Mouse (Mus musculus): ENCODE data around the gene Crebbp.
"Not testable (repeated sequence)": the region's sequence is repeated elsewhere in the genome, so short reads cannot be mapped to it uniquely, and the experiment has no call there.

Gene Crebbp

DNA sequence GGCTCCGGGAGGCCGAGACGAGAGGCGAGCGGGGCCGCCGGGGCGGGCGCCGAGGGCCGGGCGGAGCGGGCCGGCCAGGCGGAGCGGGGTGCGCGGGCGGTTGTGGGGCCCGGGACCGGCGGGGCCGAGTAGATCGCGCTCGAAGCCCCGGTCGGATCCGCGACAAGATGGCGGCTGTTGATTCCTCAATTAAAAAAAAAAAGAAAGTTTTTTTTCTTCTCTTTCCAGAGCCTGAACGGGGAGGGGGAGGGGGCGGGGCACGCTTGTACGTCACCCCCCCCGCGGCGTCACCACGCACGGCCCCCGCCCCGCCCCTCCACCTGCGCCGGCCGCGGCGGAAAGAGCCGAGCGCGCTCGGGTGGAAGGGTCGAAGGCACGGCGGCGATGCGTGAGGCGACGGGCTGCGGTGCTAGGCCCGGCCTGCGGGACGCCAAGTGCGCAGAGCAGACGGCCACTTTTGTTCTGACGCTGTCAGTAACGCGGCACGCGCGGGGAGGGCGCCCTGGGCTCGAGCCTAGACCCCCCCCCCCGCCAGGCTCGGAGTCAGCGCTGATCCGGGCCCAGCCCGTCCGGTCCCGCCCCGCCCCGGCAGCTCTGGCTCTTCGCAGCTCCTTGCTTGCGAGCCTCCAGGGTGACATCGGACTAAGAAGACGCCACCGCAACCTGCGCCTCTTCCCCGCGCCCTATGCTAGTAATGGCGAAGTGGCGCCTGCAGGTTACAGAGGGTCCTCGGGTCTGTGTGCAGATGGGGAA lies at the start of gene Crebbp:
TSS of gene Crebbp (minus strand) at position 199 of the 753 bp plus-strand sequence.
- DNase-seq (ENCODE audit: low spot score in 2 of 2) = peak; percentile 86 to 88

DNA sequence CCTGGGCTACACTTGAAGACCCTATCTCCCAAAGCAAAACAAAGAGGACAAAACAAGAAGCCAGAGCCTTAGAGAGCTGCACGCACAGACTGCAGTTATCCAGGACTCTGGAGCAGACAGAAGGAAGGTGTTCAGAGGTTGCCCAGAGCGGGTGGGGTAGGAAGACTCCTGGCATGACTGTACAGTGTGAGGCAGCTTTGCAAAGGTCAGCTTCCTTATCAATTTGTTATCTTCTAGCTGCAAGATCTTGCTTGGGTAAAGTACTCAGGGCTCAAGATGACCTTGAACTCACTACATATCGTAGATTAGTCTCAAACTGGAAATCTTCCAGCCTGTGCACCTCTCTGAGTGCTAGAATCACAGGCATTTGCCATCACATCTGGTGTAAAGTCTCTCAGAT lies 49.7 kb upstream of the Crebbp start:
- no peak for DNase-seq (ENCODE audit: low spot score in 2 of 2)

DNA sequence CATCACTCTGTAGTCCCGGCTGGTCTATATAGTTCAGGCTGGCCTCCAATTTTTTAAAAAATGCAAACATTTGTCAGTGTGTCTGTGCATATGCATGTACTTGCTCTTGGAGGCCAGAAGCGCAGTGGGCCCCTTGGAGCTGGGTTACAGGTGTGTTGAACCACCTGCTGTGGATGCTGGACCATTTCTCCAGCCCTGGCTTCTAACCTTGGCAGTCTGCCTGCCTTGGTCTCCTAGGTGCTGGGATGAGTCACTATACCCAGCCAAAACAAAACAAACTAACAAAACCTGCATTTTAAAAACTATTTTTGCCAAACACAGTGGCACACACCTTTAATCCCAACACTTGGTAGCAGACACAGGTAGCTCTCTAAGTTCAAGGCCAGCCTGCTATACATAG lies 43.7 kb upstream of the Crebbp start:
- DNase-seq (ENCODE audit: low spot score in 2 of 2) = no peak

DNA sequence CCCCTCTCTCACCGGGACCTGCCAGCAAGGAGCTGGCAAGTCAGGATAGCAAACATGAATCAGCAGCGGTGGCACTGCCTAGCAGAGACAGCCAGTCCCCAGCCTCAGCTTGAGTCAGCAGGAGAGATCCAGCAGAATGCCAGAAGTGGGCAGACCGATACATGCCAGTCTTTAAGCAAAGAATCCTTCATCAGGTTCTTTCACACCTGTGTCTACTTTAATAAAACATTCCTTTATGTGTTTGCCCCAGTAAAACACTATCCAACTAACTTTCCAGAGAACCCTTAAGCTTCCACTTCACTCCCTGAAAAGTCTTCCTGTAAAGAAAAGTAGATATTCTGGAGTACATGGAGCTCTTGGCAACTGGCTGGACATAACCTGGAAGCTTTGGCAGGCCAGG lies 35.0 kb upstream of the Crebbp start:
- no peak for DNase-seq (ENCODE audit: low spot score in 2 of 2)

DNA sequence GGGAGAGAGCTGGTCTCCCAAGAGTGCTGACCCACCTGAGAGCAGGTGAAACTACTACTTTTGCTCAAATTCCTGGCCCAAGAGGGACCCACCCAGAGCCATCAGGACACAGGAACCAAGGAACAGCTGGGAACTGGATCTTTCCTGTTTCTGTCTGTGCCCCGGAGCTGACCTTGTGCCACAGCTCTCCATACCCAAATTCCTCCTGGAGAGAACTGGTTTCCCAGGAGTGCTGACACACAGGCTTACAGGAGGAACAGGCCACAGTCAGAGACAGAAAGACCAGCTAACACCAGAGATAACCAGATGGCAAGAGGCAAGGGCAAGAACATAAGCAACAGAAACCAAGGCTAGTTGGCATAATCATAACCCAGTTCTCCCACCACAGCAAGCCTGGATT lies 31.4 kb upstream of the Crebbp start:
- not testable (repeated sequence) for DNase-seq (ENCODE audit: low spot score in 2 of 2)

DNA sequence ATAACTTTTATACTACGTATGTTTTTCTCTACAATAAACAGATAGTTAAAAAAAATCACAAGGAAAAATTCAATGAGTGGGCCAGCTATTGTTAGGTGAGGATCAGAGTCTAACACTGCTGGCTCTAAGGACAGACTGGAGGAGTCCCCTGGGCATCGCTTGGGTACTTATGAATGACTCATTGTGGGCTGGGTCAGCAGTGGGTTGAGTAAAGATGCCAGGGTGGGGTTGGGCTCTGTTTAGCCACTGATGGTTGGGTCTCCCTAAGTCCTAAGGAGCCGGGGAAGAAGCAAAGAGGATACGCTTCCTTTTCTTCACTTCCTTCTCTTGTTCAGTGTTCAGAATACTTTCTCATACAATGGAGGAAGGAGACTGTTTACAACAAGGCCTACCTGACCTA lies 22.3 kb upstream of the Crebbp start:
- DNase-seq (ENCODE audit: low spot score in 2 of 2) = no peak

DNA sequence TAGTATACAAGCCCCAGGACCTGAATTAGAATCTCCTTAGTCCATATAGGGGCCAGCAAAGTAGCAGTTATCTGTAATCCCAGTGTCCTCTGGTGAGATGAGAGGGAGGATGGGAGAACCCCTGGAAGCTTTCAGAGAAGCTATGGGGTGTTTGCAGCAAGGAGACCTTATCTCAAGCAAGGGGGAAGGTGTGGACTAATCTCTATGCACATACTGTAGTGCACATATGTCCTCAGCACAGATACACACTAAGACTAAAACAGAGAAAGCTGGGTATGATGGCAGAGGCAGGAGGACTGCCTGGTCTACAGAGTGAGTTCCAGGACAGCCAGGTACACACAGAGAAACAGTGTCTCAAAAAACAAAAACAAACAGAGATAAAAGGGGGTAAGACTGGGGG lies 21.8 kb upstream of the Crebbp start:
- no peak for DNase-seq (ENCODE audit: low spot score in 2 of 2)

DNA sequence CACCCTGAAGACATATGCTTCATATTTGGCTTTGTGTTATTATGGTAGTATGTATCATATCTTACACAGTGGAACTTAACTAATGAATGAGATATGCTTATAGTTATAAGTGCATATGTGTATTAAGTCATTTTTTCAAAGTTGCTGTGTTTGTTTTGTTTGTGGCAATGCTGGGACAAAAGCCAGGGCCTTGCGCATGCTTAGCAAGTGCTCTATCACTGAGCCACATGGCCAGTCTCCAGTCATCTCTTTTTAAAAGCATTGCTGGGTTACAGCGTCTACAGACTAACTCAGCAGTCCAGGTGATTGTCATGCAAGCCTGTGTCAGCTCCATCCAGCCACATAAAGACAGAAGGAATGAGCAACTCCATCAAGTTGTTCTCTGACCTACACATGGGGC lies 12.0 kb upstream of the Crebbp start:
- no peak for DNase-seq (ENCODE audit: low spot score in 2 of 2)

DNA sequence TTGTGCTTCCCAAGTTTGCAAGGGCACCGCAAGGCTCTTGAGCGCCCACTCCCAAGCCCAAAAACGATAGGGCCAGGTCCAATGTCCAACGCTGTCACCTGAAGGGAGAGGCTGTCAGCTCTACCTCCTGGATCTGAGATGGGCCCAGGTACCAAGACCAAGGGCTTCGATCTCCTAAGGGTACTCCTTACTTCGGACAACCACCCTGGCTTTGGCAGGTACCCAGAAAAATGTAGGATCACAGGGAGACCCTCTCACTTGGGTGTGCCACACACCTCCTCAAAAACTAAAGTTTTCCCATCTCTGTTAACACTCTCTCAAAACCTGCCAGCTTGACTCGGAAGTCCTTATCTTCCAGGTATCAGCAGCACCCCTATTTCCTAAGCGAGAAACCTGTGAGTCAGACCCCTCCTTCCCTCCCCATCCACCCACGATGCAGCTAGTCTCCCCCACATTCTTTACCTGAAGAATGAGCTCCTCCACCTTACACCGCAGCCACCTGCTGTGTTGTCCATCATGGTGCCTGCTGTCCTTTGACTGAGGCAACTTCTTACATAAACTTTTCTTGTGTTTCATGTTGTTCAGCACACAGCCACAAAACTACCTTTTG lies 939 bp upstream of the Crebbp start:
- DNase-seq (ENCODE audit: low spot score in 2 of 2) = no peak

DNA sequence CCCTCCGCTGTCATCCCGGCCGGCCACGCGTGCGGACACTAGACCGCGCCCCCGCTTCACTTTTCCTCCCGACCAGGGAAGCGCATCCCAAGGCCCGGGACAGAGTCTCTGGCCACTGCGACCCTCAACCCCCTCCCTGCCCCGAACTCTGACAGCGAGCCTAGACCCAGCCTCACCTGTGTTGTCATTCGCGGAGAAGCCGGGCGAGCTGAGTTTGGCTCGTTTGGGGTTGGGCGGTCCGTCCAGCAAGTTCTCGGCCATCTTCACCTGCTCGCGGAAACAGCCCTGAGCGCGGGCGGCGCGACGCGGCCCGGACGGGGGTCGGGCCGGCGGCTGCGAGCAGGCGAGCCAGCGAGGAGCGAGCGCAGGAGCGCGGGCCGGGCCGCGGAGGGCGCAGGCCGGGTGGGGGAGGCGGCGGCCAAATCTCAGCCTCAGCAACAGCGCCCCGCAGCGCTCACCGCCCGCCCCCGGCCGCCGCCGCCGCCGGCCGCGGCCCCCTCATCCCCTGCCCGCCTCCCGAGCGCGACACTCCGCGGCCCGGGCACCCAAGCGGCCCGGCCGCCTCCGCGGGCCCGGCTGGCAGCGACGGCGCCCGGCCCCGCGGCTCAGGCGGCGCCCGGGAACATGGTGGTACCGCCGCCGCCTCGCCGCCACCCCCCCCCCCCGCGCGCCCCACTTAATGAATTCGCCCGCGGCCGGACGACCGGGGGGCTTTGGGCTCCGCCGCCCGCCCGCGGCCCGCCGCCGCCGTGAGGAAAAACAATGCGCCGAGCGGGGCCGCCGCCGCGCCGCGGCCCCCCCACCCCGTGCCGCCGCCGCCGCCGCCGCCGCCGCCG lies 616 bp downstream of the Crebbp start:
- DNase-seq (ENCODE audit: low spot score in 2 of 2) = peak; percentile 36 to 44

DNA sequence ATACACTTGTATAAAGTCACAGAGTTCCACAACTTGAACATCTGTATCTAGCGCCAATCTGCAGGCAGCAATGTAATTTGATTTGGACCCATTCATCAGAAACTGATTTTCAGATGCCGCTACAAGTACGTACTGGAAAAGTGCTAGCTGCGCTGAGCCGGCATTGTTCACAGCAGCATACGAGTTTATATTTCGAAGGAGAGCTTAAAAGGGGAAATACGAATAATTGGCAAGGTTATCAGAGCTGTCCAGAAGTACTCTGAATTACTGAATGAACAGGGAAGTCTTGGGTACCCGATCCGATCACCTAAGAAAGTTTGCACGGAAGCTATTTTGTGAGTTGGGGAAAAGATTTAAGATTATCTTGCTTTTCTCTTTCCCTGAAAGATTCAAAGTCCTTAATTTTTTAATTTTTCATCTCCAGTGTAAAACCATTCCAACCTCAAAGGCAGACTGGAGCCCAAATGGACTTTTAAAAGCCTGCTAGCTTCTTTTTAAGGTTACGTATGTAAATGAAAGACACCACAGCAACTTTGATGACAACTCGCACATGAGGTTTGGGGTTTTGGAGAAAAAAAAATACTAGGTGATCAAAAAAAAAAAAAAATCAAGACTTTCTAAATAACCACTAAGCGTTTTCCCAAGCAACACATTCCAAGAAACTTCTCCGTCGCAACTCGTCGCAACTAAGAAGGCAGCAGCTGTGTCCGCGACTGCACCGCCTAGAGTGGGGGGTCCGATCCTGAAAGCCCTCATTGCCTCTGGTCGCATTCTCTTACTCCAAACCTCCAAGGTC lies 1.4 kb downstream of the Crebbp start:
- DNase-seq (ENCODE audit: low spot score in 2 of 2) = no peak

DNA sequence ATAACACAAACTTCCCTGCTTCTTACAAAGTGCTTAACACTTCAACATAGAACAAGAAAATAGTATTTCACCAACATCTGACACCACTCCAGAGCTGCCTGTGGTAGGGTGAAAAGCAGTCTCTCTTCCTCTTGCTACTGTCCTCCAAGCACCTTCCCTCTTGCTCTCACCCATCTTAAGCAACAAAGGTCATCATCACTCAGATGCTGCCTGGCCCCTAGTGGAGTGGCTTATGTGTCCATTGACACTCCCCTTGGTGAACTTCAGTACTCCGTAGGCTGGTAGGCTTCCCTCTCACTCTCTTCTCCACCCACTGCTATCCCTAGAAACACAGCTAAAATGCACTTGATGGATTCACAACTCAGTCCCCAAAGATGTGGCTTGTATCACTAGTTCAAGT lies 3.5 kb downstream of the Crebbp start:
- DNase-seq (ENCODE audit: low spot score in 2 of 2) = no peak

DNA sequence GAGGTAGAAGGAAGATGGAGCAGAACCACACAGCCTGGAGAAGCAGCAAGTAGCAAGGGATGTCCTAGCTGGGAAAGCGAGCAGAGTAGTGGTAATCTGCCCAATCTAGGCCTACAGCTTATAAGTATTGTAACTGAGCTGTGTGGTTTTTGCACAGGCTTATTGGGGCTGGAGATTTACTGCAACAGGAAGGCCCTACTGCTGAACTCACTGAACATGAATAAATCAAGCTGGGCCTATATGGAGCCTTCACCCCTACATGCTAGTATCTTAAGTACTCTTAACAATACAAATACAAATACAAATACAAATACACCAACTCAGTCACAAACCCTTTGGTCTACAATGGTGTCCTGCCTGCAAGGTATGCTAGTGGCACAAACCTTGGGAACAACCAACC lies 10.2 kb downstream of the Crebbp start:
- DNase-seq (ENCODE audit: low spot score in 2 of 2) = no peak

DNA sequence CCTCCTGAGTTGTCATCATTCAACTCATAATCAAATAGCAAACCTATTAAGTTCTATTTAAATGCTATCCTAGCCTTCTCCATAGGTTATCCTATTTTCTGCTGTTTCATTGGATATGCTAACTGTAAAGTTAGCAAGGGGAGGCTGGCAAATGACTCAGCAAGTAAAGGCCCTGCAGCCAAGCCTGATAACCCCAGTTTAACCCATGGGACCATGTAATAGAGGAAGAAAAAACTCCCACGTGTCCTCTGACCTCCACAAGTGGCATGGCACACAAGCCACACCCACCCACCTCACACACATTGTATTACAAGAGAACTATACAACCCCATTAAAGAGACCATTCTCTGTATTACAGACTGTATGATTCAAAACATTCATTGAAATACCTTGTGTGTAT lies 13.8 kb downstream of the Crebbp start:
- no peak for DNase-seq (ENCODE audit: low spot score in 2 of 2)

DNA sequence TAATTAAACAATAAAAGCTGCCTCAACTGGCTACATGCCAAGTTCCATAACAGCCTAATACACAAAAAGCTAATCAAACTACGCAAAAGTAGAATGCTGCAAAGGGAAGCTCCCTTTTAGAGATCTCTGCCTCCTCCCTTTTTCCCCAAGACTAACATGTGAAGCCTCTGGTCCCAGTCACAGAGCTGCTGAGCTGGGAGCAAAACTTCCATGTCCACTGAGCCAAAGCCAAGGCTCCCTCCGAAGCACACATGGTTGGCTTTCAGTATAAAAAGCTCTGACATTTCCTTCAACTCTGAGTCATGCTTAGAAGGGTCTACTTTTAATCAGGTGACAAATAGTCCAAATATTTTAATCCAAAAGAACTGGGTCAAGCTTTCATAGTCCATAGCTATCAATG lies 14.2 kb downstream of the Crebbp start:
- no peak for DNase-seq (ENCODE audit: low spot score in 2 of 2)

DNA sequence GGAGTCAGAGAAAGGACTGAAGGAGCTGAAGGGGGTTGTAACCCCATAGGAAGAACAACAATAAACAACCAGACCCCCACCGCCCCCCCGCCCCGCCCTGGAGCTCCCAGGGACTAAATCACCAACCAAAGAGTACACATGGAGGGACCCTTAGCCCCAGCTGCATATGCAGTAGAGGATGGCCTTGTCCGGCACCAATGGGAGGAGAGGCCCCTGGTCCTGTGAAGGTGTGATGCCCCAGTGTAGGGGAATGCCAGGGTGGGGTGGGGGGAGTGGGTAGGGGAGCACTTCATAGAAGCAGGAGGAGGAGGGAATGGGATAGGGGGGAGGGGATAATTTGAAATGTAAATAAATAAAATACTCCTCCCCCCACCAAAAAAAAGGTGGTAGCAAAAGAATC lies 15.8 kb downstream of the Crebbp start:
- no peak for DNase-seq (ENCODE audit: low spot score in 2 of 2)

DNA sequence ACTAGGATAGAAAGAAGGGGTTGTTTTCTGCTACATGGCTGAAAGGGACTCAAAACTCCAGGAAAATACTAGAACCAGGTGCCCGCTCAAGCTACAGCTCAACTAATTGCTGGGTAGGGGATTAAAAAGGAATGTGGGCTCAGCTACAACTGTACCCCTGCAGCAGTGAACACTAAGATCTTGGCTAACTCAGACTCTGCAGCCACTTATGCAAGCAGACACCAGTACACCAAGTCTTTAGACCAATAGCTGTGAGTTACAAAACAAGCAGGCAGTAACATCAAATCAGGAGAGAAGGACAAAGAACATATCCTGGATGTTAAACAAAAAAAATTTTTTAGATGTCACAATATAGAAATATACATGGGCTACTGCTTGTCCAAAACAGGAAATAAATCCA lies 23.6 kb downstream of the Crebbp start:
- DNase-seq (ENCODE audit: low spot score in 2 of 2) = no peak

DNA sequence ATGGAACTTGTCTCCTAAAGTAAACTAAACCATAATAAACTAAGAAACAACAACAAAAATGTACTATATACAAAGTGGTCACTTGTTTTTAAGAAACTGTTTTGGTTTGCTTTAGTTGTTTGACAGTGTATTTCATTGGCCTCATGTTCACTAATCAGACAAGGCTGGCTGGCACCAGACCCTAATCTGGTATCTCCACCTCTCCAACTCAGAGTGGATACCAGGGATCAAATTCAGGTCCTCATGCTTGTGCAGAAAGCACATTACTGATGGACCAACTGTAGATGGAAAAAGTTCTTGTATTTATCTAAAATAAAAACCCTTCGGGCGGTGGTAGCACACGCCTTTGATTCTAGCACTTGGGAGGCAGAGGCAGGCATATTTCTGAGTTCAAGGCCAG lies 38.7 kb downstream of the Crebbp start:
- DNase-seq (ENCODE audit: low spot score in 2 of 2) = no peak

DNA sequence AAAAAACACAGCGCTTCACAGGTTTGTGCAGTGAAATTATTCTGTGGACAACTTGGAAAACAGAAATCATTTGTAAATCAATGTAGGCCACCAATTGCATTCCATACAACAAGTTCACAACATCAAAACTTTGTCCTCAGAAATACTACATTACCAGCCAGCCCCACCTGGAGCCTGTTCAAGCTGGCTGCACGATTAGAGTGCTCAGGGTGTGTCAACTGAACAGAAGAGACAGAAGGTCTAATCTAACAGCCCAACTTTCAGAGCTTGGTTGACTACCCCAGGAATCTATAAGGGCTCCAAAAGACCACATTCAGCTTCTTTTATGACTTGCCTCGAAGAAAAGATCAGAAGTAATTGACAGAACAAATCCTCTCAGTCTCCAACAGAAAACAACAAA lies 44.3 kb downstream of the Crebbp start:
- no peak for DNase-seq (ENCODE audit: low spot score in 2 of 2)

DNA sequence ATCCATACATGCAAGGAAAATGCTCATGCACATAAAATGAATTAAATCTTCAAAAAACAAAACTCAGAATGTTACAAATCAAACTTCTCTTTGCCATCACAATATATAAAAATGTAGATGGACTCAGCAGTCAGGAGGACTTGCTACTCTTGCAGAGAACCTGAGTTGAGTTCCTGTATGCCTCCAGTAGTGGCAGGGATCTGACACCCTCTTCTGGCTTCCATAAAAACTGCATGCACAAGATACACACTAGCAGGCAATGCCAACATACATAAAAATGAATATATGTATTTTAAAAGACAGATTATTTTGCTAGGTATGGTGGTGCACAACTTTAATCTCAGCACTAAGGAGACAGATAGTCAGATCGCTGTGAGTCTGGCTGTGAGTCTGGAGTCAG lies 45.3 kb downstream of the Crebbp start:
- DNase-seq (ENCODE audit: low spot score in 2 of 2) = no peak

DNA sequence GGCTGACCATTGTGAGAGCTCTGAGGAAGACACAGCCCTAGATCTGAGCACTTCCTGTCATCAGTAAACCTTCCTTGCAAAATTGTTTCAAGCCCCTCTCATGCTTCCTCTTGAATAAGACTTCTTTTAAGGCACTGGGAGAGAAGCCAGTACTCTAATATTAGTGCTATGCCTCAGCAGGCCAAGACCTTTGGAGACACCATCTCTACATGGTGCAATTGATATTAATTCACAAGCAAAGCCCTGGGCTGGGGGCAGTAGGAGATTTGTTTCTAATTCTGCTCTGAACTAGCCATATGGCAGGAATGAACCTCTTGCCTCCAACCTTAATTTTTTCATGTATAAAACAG lies 52.9 kb downstream of the Crebbp start:
- DNase-seq (ENCODE audit: low spot score in 2 of 2) = peak in 1 of 2 experiments; percentile 40

DNA sequence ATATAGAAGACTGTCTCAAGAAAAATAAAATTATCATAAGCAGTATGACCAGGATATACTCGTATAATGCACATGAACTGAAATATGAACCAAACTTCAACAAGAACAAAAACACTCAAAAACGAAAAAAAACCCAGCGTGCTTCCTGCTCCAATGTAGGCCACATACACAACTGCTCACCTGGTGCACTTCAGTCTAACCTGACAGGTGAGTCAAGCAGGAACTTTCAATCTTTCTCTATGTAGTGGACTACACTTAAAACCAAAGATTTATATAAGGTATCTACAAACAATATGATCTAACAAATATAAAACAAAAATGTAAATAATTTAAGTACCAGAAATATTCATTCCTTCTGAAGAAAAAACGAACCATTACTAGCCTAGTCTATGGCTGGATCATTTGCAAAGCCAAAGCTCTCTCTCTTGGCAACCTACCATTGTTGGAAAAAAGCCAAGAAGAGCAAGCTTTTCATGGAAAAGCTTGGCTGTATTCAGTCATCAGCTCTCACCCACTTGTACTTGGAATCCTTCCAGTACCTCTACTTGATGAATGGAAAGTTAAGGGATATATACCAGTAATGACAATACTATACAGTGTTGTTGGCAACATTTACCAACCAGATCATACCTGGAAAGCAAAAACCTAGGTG lies 53.4 kb downstream of the Crebbp start:
- DNase-seq (ENCODE audit: low spot score in 2 of 2) = peak; percentile 41 to 64
